In genomic region chr7:89155223-89155622, GRCm38 (mm10) we compare ENCODE assay signal across 25 mouse cellular contexts.
A peak's percentile ranks its signal among the peaks of the same experiment; 100 is the strongest.
DNase-seq lines count a peak whose midpoint lies in the region; ATAC-seq lines count a peak whose summit lies in the region.
"Had no signal": no experiment of that assay in that cellular context is flagged by ENCODE, and none has a peak within 500 bp of the region (broad histone marks: within the 10 kb centered on the region; RNA-seq: fewer than 3 reads in every experiment).

No protein-coding gene starts in this region.

- no peaks in the 10 kb centered on the region for H3K27me3 ChIP-seq in embryonic facial prominence, embryonic 14.5 days (replicated peaks; ENCODE audit: control insufficient read depth, insufficient read depth, low read length)
- no peaks in the 10 kb centered on the region for H3K27me3 ChIP-seq in embryonic facial prominence, embryonic 10.5 days (replicated peaks; ENCODE audit: low read depth, poor library complexity, severe bottlenecking)
- H3K27me3 ChIP-seq in heart, embryonic 16.5 days (ENCODE audit: control insufficient read depth, insufficient read depth, low read length), result no peaks in the 10 kb centered on the region
- H3K27me3 ChIP-seq in liver, embryonic 13.5 days, result no peaks in the 10 kb centered on the region
- H3K27me3 ChIP-seq in liver, embryonic 12.5 days (replicated peaks), result no peaks in the 10 kb centered on the region
- H3K27me3 ChIP-seq in limb, embryonic 10.5 days (ENCODE audit: low read depth, poor library complexity, severe bottlenecking), result no peaks in the 10 kb centered on the region
- H3K27me3 ChIP-seq: CH12.LX; hindbrain, embryonic 15.5 days; kidney, embryonic 15.5 days; lung, embryonic 15.5 days; midbrain, embryonic 15.5 days had no signal

- no peaks in the 10 kb centered on the region; the same call in 1 of the 2 replicates for H3K4me1 ChIP-seq in embryonic facial prominence, embryonic 14.5 days (ENCODE audit: control insufficient read depth, insufficient read depth, low read length)
- H3K4me1 ChIP-seq in embryonic facial prominence, embryonic 10.5 days, result no peaks in the 10 kb centered on the region; the same call in 1 of the 2 replicates
- H3K4me1 ChIP-seq in heart, embryonic 16.5 days (ENCODE audit: control insufficient read depth, insufficient read depth, low read length), result peaks cover 5% of the 10 kb centered on the region; the same call in 1 of the 2 replicates
- H3K4me1 ChIP-seq in liver, embryonic 13.5 days (replicated peaks), result no peaks in the 10 kb centered on the region
- H3K4me1 ChIP-seq in liver, embryonic 12.5 days, result no peaks in the 10 kb centered on the region
- no peaks in the 10 kb centered on the region for H3K4me1 ChIP-seq in limb, embryonic 10.5 days
- H3K4me1 ChIP-seq: hindbrain, embryonic 15.5 days; lung, embryonic 15.5 days; midbrain, embryonic 10.5 days; midbrain, embryonic 15.5 days had no signal

- ATAC-seq in embryonic facial prominence, embryonic 14.5 days (ENCODE audit: low read depth), result no peak
- no peak for ATAC-seq in heart, embryonic 16.5 days (replicated peaks; ENCODE audit: extremely low read depth, insufficient read depth, low FRiP score)
- ATAC-seq in liver, embryonic 13.5 days (ENCODE audit: low read depth), result peak; percentile 51; the same call in 1 of the 2 replicates
- no peak for ATAC-seq in liver, embryonic 12.5 days
- ATAC-seq: activated CD4-positive, CD25-positive, alpha-beta regulatory T cell, adult 4 months; forebrain, embryonic 14.5 days; midbrain, embryonic 15.5 days had no signal

- no peak overlapping the region for H3K4me2 ChIP-seq in embryonic facial prominence, embryonic 14.5 days (ENCODE audit: low read depth, low read length)
- no peak overlapping the region for H3K4me2 ChIP-seq in heart, embryonic 16.5 days (ENCODE audit: low read depth, low read length)
- H3K4me2 ChIP-seq in liver, embryonic 13.5 days, result no peak overlapping the region
- H3K4me2 ChIP-seq in liver, embryonic 12.5 days, result no peak overlapping the region
- H3K4me2 ChIP-seq: hindbrain, embryonic 15.5 days; kidney, embryonic 15.5 days; lung, embryonic 15.5 days; midbrain, embryonic 15.5 days had no signal

- H3K4me3 ChIP-seq in embryonic facial prominence, embryonic 14.5 days (ENCODE audit: low read depth, low read length), result no peak overlapping the region
- no peak overlapping the region for H3K4me3 ChIP-seq in embryonic facial prominence, embryonic 10.5 days
- H3K4me3 ChIP-seq in heart, embryonic 16.5 days (ENCODE audit: low read length), result no peak overlapping the region
- H3K4me3 ChIP-seq in liver, embryonic 13.5 days (replicated peaks), result no peak overlapping the region
- H3K4me3 ChIP-seq in liver, embryonic 12.5 days, result no peak overlapping the region
- H3K4me3 ChIP-seq in limb, embryonic 10.5 days, result no peak overlapping the region
- H3K4me3 ChIP-seq: heart, adult 2 months; hindbrain, embryonic 15.5 days; kidney, embryonic 15.5 days; lung, embryonic 15.5 days; midbrain, embryonic 10.5 days; midbrain, embryonic 15.5 days had no signal

- DNase-seq in embryonic facial prominence, embryonic 14.5 days (ENCODE audit: low spot score), result no peak
- no peak for DNase-seq in embryonic facial prominence, embryonic 10.5 days (ENCODE audit: low spot score)
- DNase-seq in heart, postnatal 10 days, result no peak
- DNase-seq in liver, embryonic 13.5 days, result no peak
- no peak for DNase-seq in limb, embryonic 10.5 days (ENCODE audit: low spot score)
- DNase-seq: adrenal gland, adult 2 months; adrenal gland, postnatal 36 days; cerebellum, adult 18-20 months; cerebellum, postnatal 10 days; gastrocnemius, postnatal 25 days; heart, adult 2 months; kidney, adult 18-20 months; kidney, postnatal 4 days; right cerebral cortex, postnatal 25 days; thymus, postnatal 14 days had no signal

- WGBS in embryonic facial prominence, embryonic 14.5 days, result 73% methylated on average over 6 of the region's 6 CpGs
- 83% methylated on average over 6 of the region's 6 CpGs for WGBS in embryonic facial prominence, embryonic 10.5 days
- WGBS in heart, embryonic 16.5 days, result 69% methylated on average over 6 of the region's 6 CpGs
- WGBS in liver, embryonic 13.5 days (ENCODE audit: insufficient replicate concordance), result 62% methylated on average over 6 of the region's 6 CpGs
- 71% methylated on average over 6 of the region's 6 CpGs for WGBS in liver, embryonic 12.5 days (ENCODE audit: insufficient replicate concordance)
- 92% methylated on average over 6 of the region's 6 CpGs for WGBS in limb, embryonic 10.5 days

- H3K27ac ChIP-seq in embryonic facial prominence, embryonic 14.5 days (replicated peaks; ENCODE audit: low read depth, low read length), result peak overlapping the region; percentile 48; the same call in 1 of the 2 replicates
- no peak overlapping the region for H3K27ac ChIP-seq in embryonic facial prominence, embryonic 10.5 days (replicated peaks)
- peak overlapping the region; percentile 22; the same call in 1 of the 2 replicates for H3K27ac ChIP-seq in heart, embryonic 16.5 days (ENCODE audit: low read length)
- H3K27ac ChIP-seq in liver, embryonic 13.5 days, result no peak overlapping the region
- no peak overlapping the region for H3K27ac ChIP-seq in liver, embryonic 12.5 days
- H3K27ac ChIP-seq in limb, embryonic 10.5 days, result no peak overlapping the region
- H3K27ac ChIP-seq: heart, adult 2 months; hindbrain, embryonic 15.5 days; kidney, embryonic 15.5 days; lung, embryonic 15.5 days; midbrain, embryonic 10.5 days; midbrain, embryonic 15.5 days had no signal

- H3K36me3 ChIP-seq in embryonic facial prominence, embryonic 14.5 days (ENCODE audit: control insufficient read depth, insufficient read depth, low read length), result peaks cover 24% of the 10 kb centered on the region
- peaks cover 22% of the 10 kb centered on the region for H3K36me3 ChIP-seq in embryonic facial prominence, embryonic 10.5 days (replicated peaks)
- peaks cover 14% of the 10 kb centered on the region for H3K36me3 ChIP-seq in heart, embryonic 16.5 days (ENCODE audit: control insufficient read depth, insufficient read depth)
- H3K36me3 ChIP-seq in liver, embryonic 13.5 days, result peaks cover 13% of the 10 kb centered on the region; the same call in 1 of the 2 replicates
- peaks cover 15% of the 10 kb centered on the region; the same call in 1 of the 2 replicates for H3K36me3 ChIP-seq in liver, embryonic 12.5 days
- peaks cover 9% of the 10 kb centered on the region; the same call in 1 of the 2 replicates for H3K36me3 ChIP-seq in limb, embryonic 10.5 days

- H3K9ac ChIP-seq in embryonic facial prominence, embryonic 14.5 days (ENCODE audit: low read depth, low read length), result no peak overlapping the region
- no peak overlapping the region for H3K9ac ChIP-seq in heart, embryonic 16.5 days (ENCODE audit: low read length)
- no peak overlapping the region for H3K9ac ChIP-seq in liver, embryonic 13.5 days
- H3K9ac ChIP-seq in liver, embryonic 12.5 days, result no peak overlapping the region
- H3K9ac ChIP-seq: hindbrain, embryonic 15.5 days; kidney, embryonic 15.5 days; lung, embryonic 15.5 days; midbrain, embryonic 15.5 days had no signal

- intact Hi-C loops in heart, postnatal 10 days (cut with DNase I), result no loop called here

- H3K9me3 ChIP-seq in embryonic facial prominence, embryonic 14.5 days (ENCODE audit: control insufficient read depth, low read length), result no peaks in the 10 kb centered on the region
- no peaks in the 10 kb centered on the region for H3K9me3 ChIP-seq in embryonic facial prominence, embryonic 10.5 days
- H3K9me3 ChIP-seq in heart, embryonic 16.5 days (replicated peaks; ENCODE audit: control insufficient read depth, low read length), result no peaks in the 10 kb centered on the region
- no peaks in the 10 kb centered on the region for H3K9me3 ChIP-seq in liver, embryonic 13.5 days (replicated peaks)
- no peaks in the 10 kb centered on the region for H3K9me3 ChIP-seq in liver, embryonic 12.5 days (replicated peaks)
- H3K9me3 ChIP-seq in limb, embryonic 10.5 days (replicated peaks), result no peaks in the 10 kb centered on the region
- H3K9me3 ChIP-seq: hindbrain, embryonic 15.5 days; kidney, embryonic 15.5 days; lung, embryonic 15.5 days; midbrain, embryonic 10.5 days; midbrain, embryonic 15.5 days had no signal

Comparison
In these comparisons a context has a peak if more than half of its experiments do, and no peak if none do; other contexts are left out.
1. H3K27ac ChIP-seq: peak in embryonic facial prominence, embryonic 14.5 days (single experiment) and heart, embryonic 16.5 days (single experiment); none in embryonic facial prominence, embryonic 10.5 days (single experiment), liver, embryonic 13.5 days (single experiment), liver, embryonic 12.5 days (single experiment) and limb, embryonic 10.5 days (single experiment).